Mouse (Mus musculus) kidney, postnatal 25 days (tissue): ENCODE measurements around the gene Supt3.

Experiments
- DNase-seq, 2 experiments: peaks; one replicate each; pipeline ENCODE4 v3.0.0; 2021; ENCODE audit warnings: mixed read lengths in 2 of 2

Gene Supt3

GRCm38 (mm10) chr17:45133501-45134400 lies 356.8 kb downstream of the Supt3 start:
- DNase-seq, result peak; percentile 29 to 68

GRCm38 (mm10) chr17:45136491-45136890 lies 359.5 kb downstream of the Supt3 start:
- peak; percentile 9 to 38 for DNase-seq

GRCm38 (mm10) chr17:45143043-45143442 lies 366.1 kb downstream of the Supt3 start:
- DNase-seq, result no peak

- no peak for DNase-seq
Observed at GRCm38 (mm10) chr17:45144656-45145055, 367.7 kb downstream of the Supt3 start.

- DNase-seq, result no peak
Observed at GRCm38 (mm10) chr17:45151312-45151929, 374.5 kb downstream of the Supt3 start.

GRCm38 (mm10) chr17:45153721-45154120 lies 376.8 kb downstream of the Supt3 start:
- DNase-seq, result no peak

- peak in 1 of 2 experiments; percentile 42 for DNase-seq
Observed at GRCm38 (mm10) chr17:45158171-45158691, 381.3 kb downstream of the Supt3 start.

- DNase-seq, result no peak
Observed at GRCm38 (mm10) chr17:45160651-45161050, 383.7 kb downstream of the Supt3 start.

- DNase-seq, result no peak
Observed at GRCm38 (mm10) chr17:45165741-45166140, 388.8 kb downstream of the Supt3 start.
